ENCODE assay signal across 29 mouse cellular contexts in genomic region chr3:101292611-101293010, GRCm38 (mm10). TPM values are rescaled to one million over a fixed set of nuclear protein-coding genes. Genes with fewer than 3 reads are reported as not detected.
DNase-seq lines count a peak whose midpoint lies in the region; ATAC-seq and TF ChIP-seq lines count a peak whose summit lies in the region.
"Had no signal": no experiment of that assay in that cellular context is flagged by ENCODE, and none has a peak within 500 bp of the region (broad histone marks: within the 10 kb centered on the region; RNA-seq: fewer than 3 reads in every experiment).

No protein-coding gene starts in this region.

- peak; percentile 37; the same call in 1 of the 2 replicates for ATAC-seq in liver, postnatal 0 days
- no peak for ATAC-seq in liver, embryonic 11.5 days (replicated peaks; ENCODE audit: low FRiP score)
- no peak for ATAC-seq in cerebellum, adult (ENCODE audit: insufficient number of reproducible peaks, low FRiP score, low TSS enrichment)
- ATAC-seq: inflammation-experienced regulatory T-cells, adult 6 months had no signal

- no peak for TF ChIP-seq EP300 in liver, postnatal 0 days (IDR thresholded peaks at IDR 0.05; ENCODE audit: low read depth)

- no peak overlapping the region for H3K4me3 ChIP-seq in liver, postnatal 0 days (ENCODE audit: low read depth, low read length)
- H3K4me3 ChIP-seq in liver, embryonic 11.5 days (ENCODE audit: low read depth, low read length): no peak overlapping the region
- H3K4me3 ChIP-seq: embryonic facial prominence, embryonic 13.5 days; erythroblast, embryonic 14.5 days; forebrain, embryonic 12.5 days; heart, adult 2 months; hindbrain, embryonic 13.5 days; left cerebral cortex, adult 2 months; midbrain, embryonic 12.5 days had no signal

- no peaks in the 10 kb centered on the region for H3K9me3 ChIP-seq in liver, postnatal 0 days (ENCODE audit: low read length)
- no peaks in the 10 kb centered on the region for H3K9me3 ChIP-seq in liver, embryonic 11.5 days (ENCODE audit: control insufficient read depth, low read length)
- H3K9me3 ChIP-seq: embryonic facial prominence, embryonic 13.5 days; forebrain, embryonic 12.5 days; hindbrain, embryonic 13.5 days; midbrain, embryonic 12.5 days had no signal

- TF ChIP-seq CTCF in liver, postnatal 0 days (IDR thresholded peaks at IDR 0.05; ENCODE audit: low read depth): no peak

- H3K27ac ChIP-seq in liver, postnatal 0 days (ENCODE audit: low read depth): no peak overlapping the region
- H3K27ac ChIP-seq in liver, embryonic 11.5 days (ENCODE audit: low read depth, low read length): no peak overlapping the region
- H3K27ac ChIP-seq: embryonic facial prominence, embryonic 13.5 days; forebrain, embryonic 12.5 days; hindbrain, embryonic 13.5 days; left cerebral cortex, adult 2 months; liver, embryonic 14.5 days; midbrain, embryonic 12.5 days had no signal

- peak; percentile 29 for DNase-seq in liver, postnatal 0 days
- DNase-seq in liver, embryonic 11.5 days (ENCODE audit: low spot score): no peak
- DNase-seq in A20 (ENCODE audit: low read depth, low spot score): peak; percentile 86
- peak; percentile 75 to 82 for DNase-seq in B cell, adult 2 months
- peak; percentile 26 for DNase-seq in naive thymus-derived CD4-positive, alpha-beta T cell, adult 2 months (ENCODE audit: low read depth)
- DNase-seq in left cerebral cortex, adult 18-20 months (ENCODE audit: low spot score in 2 of 2): no peak
- DNase-seq: adrenal gland, adult 2 months; cerebellum, adult 18-20 months; cerebellum, postnatal 14 days; embryo, embryonic 11 days; kidney, adult 18-20 months; kidney, postnatal 4 days; right cerebral cortex, adult 18-20 months; right cerebral cortex, postnatal 4 days had no signal

- WGBS in liver, postnatal 0 days (ENCODE audit: insufficient replicate concordance): 69% methylated on average over 5 of the region's 5 CpGs
- 86% methylated on average over 5 of the region's 5 CpGs for WGBS in liver, embryonic 11.5 days

- H3K27me3 ChIP-seq in liver, postnatal 0 days (ENCODE audit: insufficient read depth, low read length): no peaks in the 10 kb centered on the region
- no peaks in the 10 kb centered on the region for H3K27me3 ChIP-seq in liver, embryonic 11.5 days (replicated peaks; ENCODE audit: control insufficient read depth, insufficient read depth, low read length)
- H3K27me3 ChIP-seq: embryonic facial prominence, embryonic 13.5 days had no signal

- no peaks in the 10 kb centered on the region for H3K4me1 ChIP-seq in liver, postnatal 0 days (ENCODE audit: insufficient read depth)
- no peaks in the 10 kb centered on the region for H3K4me1 ChIP-seq in liver, embryonic 11.5 days (replicated peaks; ENCODE audit: control insufficient read depth, insufficient read depth, low read length)
- H3K4me1 ChIP-seq: hindbrain, embryonic 13.5 days had no signal

- no peaks in the 10 kb centered on the region for H3K36me3 ChIP-seq in liver, postnatal 0 days (replicated peaks; ENCODE audit: insufficient read depth, low read length)
- H3K36me3 ChIP-seq in liver, embryonic 11.5 days (ENCODE audit: control insufficient read depth, insufficient read depth, low read length): no peaks in the 10 kb centered on the region
- H3K36me3 ChIP-seq: embryonic facial prominence, embryonic 13.5 days; forebrain, embryonic 12.5 days; hindbrain, embryonic 13.5 days; midbrain, embryonic 12.5 days had no signal

- no peak overlapping the region for H3K9ac ChIP-seq in liver, postnatal 0 days (replicated peaks)
- no peak overlapping the region for H3K9ac ChIP-seq in liver, embryonic 11.5 days (ENCODE audit: low read depth, low read length)
- H3K9ac ChIP-seq: embryonic facial prominence, embryonic 13.5 days; forebrain, embryonic 12.5 days; hindbrain, embryonic 13.5 days; liver, embryonic 14.5 days; midbrain, embryonic 12.5 days had no signal

- no peak overlapping the region for H3K4me2 ChIP-seq in liver, postnatal 0 days (ENCODE audit: low read depth, low read length)
- no peak overlapping the region for H3K4me2 ChIP-seq in liver, embryonic 11.5 days
- H3K4me2 ChIP-seq: embryonic facial prominence, embryonic 13.5 days; forebrain, embryonic 12.5 days; hindbrain, embryonic 13.5 days; midbrain, embryonic 12.5 days had no signal

RNA-seq across cellular contexts. Expression of gene Cd2, which starts 4.9 kb away (rescaled TPM):
- 1.8 and 2.5 TPM in 2 replicates for polyA plus RNA-seq in liver, postnatal 0 days (2015; fragmentation: Nextera tagmentation; extraction: Ambion mirVana)
- not detected in 2 replicates for polyA plus RNA-seq in liver, embryonic 11.5 days (2014; fragmentation: Nextera tagmentation; extraction: Ambion mirVana)
- not detected for total RNA-seq in left cerebral cortex, adult 18-20 months (2021)
- total RNA-seq: gastrocnemius, adult 8-10 months; left cerebral cortex, adult 2 months; left cerebral cortex, postnatal 36 days; MEL had no signal
- polyA plus RNA-seq: embryonic facial prominence, embryonic 13.5 days; erythroblast, embryonic 14.5 days; forebrain, embryonic 12.5 days; heart, embryonic 14.5 days; hindbrain, embryonic 13.5 days; limb, embryonic 14.5 days; liver, embryonic 14.5 days; midbrain, embryonic 12.5 days had no signal

Comparison
In these comparisons a context has a peak if more than half of its experiments do, and no peak if none do; other contexts are left out.
1. DNase-seq: peak in liver, postnatal 0 days (single experiment), A20 (single experiment), B cell, adult 2 months (2 of 2) and naive thymus-derived CD4-positive, alpha-beta T cell, adult 2 months (single experiment); none in liver, embryonic 11.5 days (single experiment) and left cerebral cortex, adult 18-20 months (0 of 2).